ENCODE assay signal across 20 mouse cellular contexts in the genomic region with DNA sequence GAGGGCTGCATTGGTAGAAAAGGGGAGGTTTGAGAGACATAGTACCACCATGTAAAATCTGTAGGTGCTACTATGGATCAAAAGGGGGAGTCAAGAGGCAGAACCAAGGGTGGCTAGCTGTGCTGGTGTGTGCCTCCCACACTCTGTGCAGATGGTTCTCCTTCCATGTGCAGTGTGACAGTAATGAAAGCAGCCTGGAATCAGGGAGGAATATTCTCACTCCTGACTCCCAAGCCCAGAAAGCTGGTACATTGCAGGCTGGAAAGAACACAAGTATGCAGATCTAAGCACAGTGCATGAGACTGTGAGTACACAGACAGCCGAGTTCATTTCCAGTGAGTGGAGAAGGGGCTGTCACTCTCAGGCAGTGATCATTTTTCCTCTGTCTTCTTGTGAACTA.
DNase-seq lines count a peak whose midpoint lies in the region; ATAC-seq and TF ChIP-seq lines count a peak whose summit lies in the region.
"Had no signal": no experiment of that assay in that cellular context is flagged by ENCODE, and none has a peak within 500 bp of the region (broad histone marks: within the 10 kb centered on the region; RNA-seq: fewer than 3 reads in every experiment).

No protein-coding gene starts in this region.

- ATAC-seq in forebrain, embryonic 15.5 days (replicated peaks) = peak; percentile 44; the same call in 1 of the 2 replicates
- ATAC-seq in forebrain, embryonic 11.5 days (replicated peaks; ENCODE audit: low FRiP score) = no peak
- ATAC-seq in liver, postnatal 0 days = no peak

- H3K9ac ChIP-seq in forebrain, embryonic 15.5 days (replicated peaks) = no peak overlapping the region
- no peak overlapping the region for H3K9ac ChIP-seq in forebrain, embryonic 11.5 days (ENCODE audit: low read length)
- H3K9ac ChIP-seq in liver, postnatal 0 days (replicated peaks) = no peak overlapping the region
- H3K9ac ChIP-seq: embryonic facial prominence, embryonic 13.5 days; midbrain, embryonic 13.5 days; stomach, embryonic 15.5 days had no signal

- no peaks in the 10 kb centered on the region for H3K36me3 ChIP-seq in forebrain, embryonic 15.5 days
- no peaks in the 10 kb centered on the region for H3K36me3 ChIP-seq in forebrain, embryonic 11.5 days (ENCODE audit: control insufficient read depth, insufficient read depth, low read length)
- no peaks in the 10 kb centered on the region for H3K36me3 ChIP-seq in liver, postnatal 0 days (replicated peaks; ENCODE audit: insufficient read depth, low read length)
- H3K36me3 ChIP-seq: embryonic facial prominence, embryonic 13.5 days; midbrain, embryonic 13.5 days; stomach, embryonic 15.5 days had no signal

- no peak for DNase-seq in forebrain, embryonic 11.5 days (ENCODE audit: low spot score)
- DNase-seq in layer of hippocampus, adult 18-20 months (ENCODE audit: low spot score in 2 of 2) = peak; percentile 35 to 69
- no peak for DNase-seq in layer of hippocampus, postnatal 25 days (ENCODE audit: extremely low spot score in 1 of 2, low spot score in 1 of 2)
- peak; percentile 75 for DNase-seq in brain, adult 2 months (ENCODE audit: low read depth, low spot score)
- DNase-seq in layer of hippocampus, adult 2 months (ENCODE audit: low spot score in 2 of 2) = peak; percentile 37 to 49
- no peak for DNase-seq in liver, postnatal 0 days
- DNase-seq in cerebellum, adult 2 months = no peak
- DNase-seq: adrenal gland, postnatal 14 days; cerebellum, adult 8-10 months; gastrocnemius, postnatal 25 days; kidney, adult 18-20 months; kidney, postnatal 25 days; lung, adult 2 months; lung, postnatal 4 days; retina, postnatal 1 day; spleen, adult 18-20 months had no signal

- no peak overlapping the region for H3K4me3 ChIP-seq in forebrain, embryonic 15.5 days
- H3K4me3 ChIP-seq in forebrain, embryonic 11.5 days (ENCODE audit: low read depth, low read length) = no peak overlapping the region
- no peak overlapping the region for H3K4me3 ChIP-seq in layer of hippocampus, adult 2 months
- H3K4me3 ChIP-seq in liver, postnatal 0 days (ENCODE audit: low read depth, low read length) = no peak overlapping the region
- no peak overlapping the region for H3K4me3 ChIP-seq in cerebellum, adult 2 months (replicated peaks; ENCODE audit: insufficient read depth, low read depth, low read length)
- H3K4me3 ChIP-seq: embryonic facial prominence, embryonic 13.5 days; midbrain, embryonic 13.5 days; stomach, embryonic 15.5 days had no signal

- no peaks in the 10 kb centered on the region for H3K27me3 ChIP-seq in forebrain, embryonic 15.5 days
- no peaks in the 10 kb centered on the region for H3K27me3 ChIP-seq in forebrain, embryonic 11.5 days (ENCODE audit: control insufficient read depth, insufficient read depth, low read length)
- no peaks in the 10 kb centered on the region for H3K27me3 ChIP-seq in liver, postnatal 0 days (ENCODE audit: insufficient read depth, low read length)
- no peaks in the 10 kb centered on the region for H3K27me3 ChIP-seq in cerebellum, adult 2 months (ENCODE audit: control insufficient read depth, insufficient read depth, low read length)
- H3K27me3 ChIP-seq: embryonic facial prominence, embryonic 13.5 days; midbrain, embryonic 13.5 days; stomach, embryonic 15.5 days had no signal

- no peaks in the 10 kb centered on the region for H3K9me3 ChIP-seq in forebrain, embryonic 15.5 days
- H3K9me3 ChIP-seq in forebrain, embryonic 11.5 days (ENCODE audit: control insufficient read depth, low read length) = no peaks in the 10 kb centered on the region
- H3K9me3 ChIP-seq in liver, postnatal 0 days (ENCODE audit: low read length) = no peaks in the 10 kb centered on the region
- H3K9me3 ChIP-seq: embryonic facial prominence, embryonic 13.5 days; midbrain, embryonic 13.5 days; stomach, embryonic 15.5 days had no signal

- TF ChIP-seq POLR2A in cerebellum, adult 2 months (IDR thresholded peaks at IDR 0.05; ENCODE audit: borderline replicate concordance, insufficient read depth, low read length) = no peak

- no peaks in the 10 kb centered on the region for H3K4me1 ChIP-seq in forebrain, embryonic 15.5 days
- no peaks in the 10 kb centered on the region for H3K4me1 ChIP-seq in forebrain, embryonic 11.5 days (replicated peaks; ENCODE audit: control insufficient read depth, insufficient read depth, low read length)
- no peaks in the 10 kb centered on the region for H3K4me1 ChIP-seq in liver, postnatal 0 days (ENCODE audit: insufficient read depth)
- no peaks in the 10 kb centered on the region for H3K4me1 ChIP-seq in cerebellum, adult 2 months (ENCODE audit: control insufficient read depth, insufficient read depth, low read length)
- H3K4me1 ChIP-seq: embryonic facial prominence, embryonic 13.5 days; midbrain, embryonic 13.5 days; stomach, embryonic 15.5 days had no signal

- TF ChIP-seq CTCF in layer of hippocampus, adult 2 months (conservative IDR thresholded peaks at IDR 0.05) = no peak; the same call in 1 of the 2 replicates
- TF ChIP-seq CTCF in liver, postnatal 0 days (IDR thresholded peaks at IDR 0.05; ENCODE audit: low read depth) = no peak
- TF ChIP-seq CTCF in cerebellum, adult 2 months (IDR thresholded peaks at IDR 0.05; ENCODE audit: borderline replicate concordance, insufficient read depth, low read depth, low read length) = no peak

- H3K27ac ChIP-seq in forebrain, embryonic 15.5 days (replicated peaks) = no peak overlapping the region
- no peak overlapping the region for H3K27ac ChIP-seq in forebrain, embryonic 11.5 days (ENCODE audit: low read depth, low read length)
- H3K27ac ChIP-seq in layer of hippocampus, adult 2 months = peak overlapping the region; percentile 58
- H3K27ac ChIP-seq in liver, postnatal 0 days (ENCODE audit: low read depth) = no peak overlapping the region
- H3K27ac ChIP-seq in cerebellum, adult 2 months (ENCODE audit: insufficient read depth, low read length) = no peak overlapping the region
- H3K27ac ChIP-seq: embryonic facial prominence, embryonic 13.5 days; midbrain, embryonic 13.5 days; stomach, embryonic 15.5 days had no signal

- no peak for TF ChIP-seq EP300 in liver, postnatal 0 days (IDR thresholded peaks at IDR 0.05; ENCODE audit: low read depth)

- H3K4me2 ChIP-seq in forebrain, embryonic 15.5 days (replicated peaks) = no peak overlapping the region
- H3K4me2 ChIP-seq in forebrain, embryonic 11.5 days (ENCODE audit: low read depth, low read length, severe bottlenecking) = no peak overlapping the region
- no peak overlapping the region for H3K4me2 ChIP-seq in liver, postnatal 0 days (ENCODE audit: low read depth, low read length)
- H3K4me2 ChIP-seq: embryonic facial prominence, embryonic 13.5 days; midbrain, embryonic 13.5 days; stomach, embryonic 15.5 days had no signal

- WGBS in forebrain, embryonic 15.5 days = 77% methylated on average over 1 of the region's 1 CpGs
- WGBS in forebrain, embryonic 11.5 days = 86% methylated on average over 1 of the region's 1 CpGs
- 28% methylated on average over 1 of the region's 1 CpGs for WGBS in liver, postnatal 0 days (ENCODE audit: insufficient replicate concordance)
- WGBS in cerebellum, adult 2 months = 84% methylated on average over 1 of the region's 1 CpGs

Comparison
In these comparisons a context has a peak if more than half of its experiments do, and no peak if none do; other contexts are left out.
1. DNase-seq: peak in layer of hippocampus, adult 18-20 months (2 of 2), brain, adult 2 months (single experiment) and layer of hippocampus, adult 2 months (2 of 2); none in forebrain, embryonic 11.5 days (single experiment), layer of hippocampus, postnatal 25 days (0 of 2), liver, postnatal 0 days (single experiment) and cerebellum, adult 2 months (0 of 2).